Mouse (Mus musculus) retina, postnatal 1 day (tissue): ENCODE results near the gene Olfr1204.

Experiments
- DNase-seq: peaks from one replicate; pipeline ENCODE4 v3.0.0-alpha.2; 2012

Olfr1204 gene

DNA sequence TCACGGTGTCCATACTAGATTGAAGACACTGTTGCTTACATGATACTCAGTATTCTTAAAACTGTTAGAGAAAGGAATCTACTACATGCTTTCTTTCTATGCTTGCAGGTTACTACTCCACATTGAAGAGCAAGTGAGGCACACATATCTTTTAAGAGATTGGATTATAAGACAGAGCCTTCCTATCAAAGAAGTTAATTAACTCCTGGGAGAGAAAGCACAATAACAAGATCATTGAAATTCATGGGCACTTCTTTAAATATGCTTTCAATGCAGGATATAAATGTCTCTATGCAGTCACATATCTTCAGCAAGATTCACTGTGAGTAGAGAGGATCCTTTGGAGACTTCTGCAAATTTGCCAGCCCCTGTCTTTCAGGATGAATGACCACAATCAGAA is at the start of gene Olfr1204:
Gene Olfr1204 (plus strand): TSS at position 301 of the 400 bp plus-strand sequence.
- no peak for DNase-seq

- DNase-seq: no peak
These were observed 34.9 kb upstream of the Olfr1204 start, which contains the start of gene Olfr1202 for GRCm38 (mm10) chr2:88814196-88814595. Olfr1202 (plus strand) TSS chr2:88814496.

DNA sequence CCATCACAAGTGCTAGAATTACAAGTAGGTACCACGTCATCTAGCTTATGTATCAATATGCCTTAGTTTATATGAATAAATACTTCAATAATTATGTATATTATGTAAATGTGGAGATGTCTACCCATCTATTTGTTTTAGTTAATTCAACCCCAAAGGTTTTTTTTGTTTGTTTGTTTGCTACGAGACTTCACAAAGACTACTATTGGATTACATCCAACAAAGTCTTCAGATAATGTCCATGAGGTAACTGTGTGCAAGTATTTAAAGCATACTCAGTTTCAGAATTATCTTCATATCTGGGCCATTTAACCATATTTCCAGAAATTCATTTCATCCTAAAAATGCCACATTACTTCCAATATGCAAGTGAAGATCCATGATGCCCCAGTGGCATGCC is 19.7 kb upstream of the Olfr1204 start, which contains the start of gene Olfr1205:
Gene Olfr1205 (plus strand): TSS at position 301 of the 400 bp plus-strand sequence.
- no peak for DNase-seq

DNA sequence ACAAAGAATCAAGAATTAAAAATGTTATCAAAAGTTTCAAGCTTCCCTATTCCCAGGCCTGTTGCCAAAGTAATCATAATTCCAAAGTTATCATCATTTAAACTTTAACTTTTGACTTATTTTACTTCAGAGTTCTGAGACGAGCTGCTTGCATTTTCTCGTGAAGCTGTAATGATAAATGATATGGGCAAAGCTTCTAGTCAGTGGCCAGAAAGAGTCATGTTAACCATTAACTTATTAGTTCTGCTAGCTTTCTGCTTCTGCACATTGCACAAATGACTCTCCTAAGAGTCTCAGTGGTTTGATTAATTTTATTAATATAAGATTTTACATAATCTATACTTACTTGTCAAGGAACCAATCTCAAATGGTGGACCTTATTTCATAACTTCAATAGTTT is 10.6 kb upstream of the Olfr1204 start:
- no peak for DNase-seq

DNA sequence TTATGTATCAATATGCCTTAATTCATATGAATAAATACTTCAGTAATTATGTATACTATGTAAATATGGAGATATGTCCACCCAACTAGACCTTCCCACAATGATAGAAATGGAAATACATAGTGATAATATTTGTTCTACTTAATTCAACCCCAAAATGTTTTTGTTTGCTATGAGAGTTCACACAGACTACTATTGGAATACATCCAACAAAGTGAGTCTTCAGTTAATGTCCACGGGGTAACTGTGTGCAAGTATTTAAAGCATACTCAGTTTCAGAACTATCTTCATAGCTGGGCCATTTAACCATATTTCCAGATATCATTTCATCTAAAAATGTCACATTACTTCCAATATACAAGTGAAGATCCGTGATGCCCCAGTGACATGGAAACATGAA is 13.8 kb downstream of the Olfr1204 start, which contains the start of gene Olfr1206:
Gene Olfr1206 (plus strand): TSS at position 301 of the 400 bp plus-strand sequence.
- no peak for DNase-seq

- no peak for DNase-seq
These were observed 53.1 kb downstream of the Olfr1204 start, which contains the start of gene Olfr1208 for GRCm38 (mm10) chr2:88902211-88902610. Olfr1208 (minus strand) TSS chr2:88902311.
